Mouse (Mus musculus) liver, embryonic 14.5 days (tissue): ENCODE measurements around the gene Chchd3.

Experiments used
- CTCF ChIP-seq: IDR thresholded peaks from 2 replicates; pipeline ENCODE4 v1.5.1; 2016; ENCODE audit warnings: antibody characterized with exemption, low read depth, control low read depth
- EP300 ChIP-seq: IDR thresholded peaks from 2 replicates; pipeline ENCODE4 v1.6.1; 2016; ENCODE audit warnings: antibody characterized with exemption, low read depth

- TF ChIP-seq CTCF = no peak
- no peak for TF ChIP-seq EP300
Observed at GRCm38 (mm10) chr6:32947225-32947624, 112.8 kb downstream of the Chchd3 start.
